Mouse (Mus musculus) cerebellum, postnatal 10 days (tissue): ENCODE data around the gene Tas1r2.

Experiments used
- DNase-seq, 2 experiments: peaks; one replicate each; pipeline ENCODE4 v3.0.0; 2021; ENCODE audit warnings: mixed read lengths in 2 of 2

The Tas1r2 gene

DNA sequence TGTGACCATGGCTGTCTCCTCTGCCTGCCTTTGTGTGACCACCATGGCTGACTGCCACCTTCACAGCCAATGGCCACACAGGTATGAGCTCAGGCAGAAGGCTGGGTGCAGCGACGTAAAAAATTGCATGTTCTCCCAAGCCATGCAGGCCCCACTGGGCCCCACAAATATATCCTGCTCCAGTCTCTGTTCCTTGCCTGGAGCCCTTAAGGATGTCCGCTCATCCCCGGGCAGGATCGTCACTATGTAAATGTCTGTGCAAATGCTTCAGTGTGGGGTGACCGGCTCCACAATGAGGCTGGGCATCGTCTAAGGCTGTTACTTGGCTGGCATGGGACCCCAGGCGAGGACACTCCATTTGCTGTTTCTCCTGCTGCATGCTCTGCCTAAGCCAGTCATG lies at the start of gene Tas1r2:
TSS of gene Tas1r2 (plus strand) at position 301 of the 400 bp plus-strand sequence.
- DNase-seq = no peak

DNA sequence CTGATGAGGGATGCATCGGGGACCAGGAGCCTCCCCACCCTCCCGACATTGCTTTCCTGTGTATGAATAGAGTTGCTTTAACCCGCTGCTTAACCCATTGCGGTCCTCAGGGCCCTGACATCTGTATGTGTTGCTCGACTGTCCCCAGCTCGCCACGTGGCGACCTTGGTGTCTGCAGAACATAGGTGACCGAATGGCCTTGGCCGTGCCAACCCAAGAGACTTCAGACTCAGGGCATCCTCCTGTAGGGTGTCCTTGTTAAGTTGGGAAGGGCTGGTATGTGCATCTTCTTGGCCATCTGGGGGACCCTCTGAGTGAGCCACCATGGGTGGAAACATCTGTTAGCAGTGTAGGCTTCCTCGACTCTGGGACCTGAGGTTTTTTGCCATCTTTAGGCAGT lies 48.1 kb upstream of the Tas1r2 start:
- no peak for DNase-seq

DNA sequence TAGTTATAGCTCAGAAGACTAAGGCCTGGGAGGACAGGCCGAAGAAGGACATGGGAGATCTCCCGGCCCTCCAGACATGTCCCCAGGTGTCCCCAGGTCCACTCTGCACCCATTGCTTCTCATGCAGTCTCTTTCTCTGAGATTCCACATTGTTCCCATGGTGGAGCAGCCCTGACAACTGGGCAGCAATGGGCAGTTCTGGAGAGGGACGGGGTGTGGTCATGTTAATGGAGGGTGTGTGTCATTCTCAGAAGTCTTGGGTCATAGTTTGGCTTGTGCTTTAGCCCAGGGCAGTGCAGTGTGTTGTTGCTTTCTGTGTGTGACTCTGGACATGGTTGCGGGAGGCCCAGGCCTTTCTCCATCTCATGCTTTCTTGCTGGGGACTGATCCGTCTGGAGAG lies 46.6 kb upstream of the Tas1r2 start:
- DNase-seq = no peak

- no peak for DNase-seq
Measured at GRCm38 (mm10) chr4:139608975-139609374, 44.4 kb upstream of the Tas1r2 start.

- peak in 1 of 2 experiments; percentile 10 for DNase-seq
Measured at GRCm38 (mm10) chr4:139610954-139611353, 42.4 kb upstream of the Tas1r2 start.

DNA sequence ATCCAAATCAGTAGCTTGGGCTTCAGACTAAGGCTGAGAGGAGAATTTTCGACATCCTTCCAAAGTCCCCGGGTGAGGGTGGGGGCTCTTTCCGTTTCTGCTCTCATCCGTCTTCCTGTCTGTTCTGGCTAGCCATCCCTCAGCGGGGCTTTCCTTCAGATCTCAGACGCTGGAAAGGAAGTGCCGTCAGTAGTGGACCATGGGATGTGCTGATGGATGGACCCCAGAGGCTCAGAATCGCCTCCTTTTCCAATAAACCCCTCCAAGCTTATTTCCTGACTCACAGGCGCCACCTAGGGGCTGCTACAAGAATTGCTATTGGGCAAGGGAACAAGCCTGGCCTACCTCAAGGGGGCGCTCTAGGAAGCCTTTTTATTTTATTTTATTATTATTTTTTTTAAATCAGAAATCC lies 41.8 kb upstream of the Tas1r2 start:
- peak; percentile 93 to 94 for DNase-seq

DNA sequence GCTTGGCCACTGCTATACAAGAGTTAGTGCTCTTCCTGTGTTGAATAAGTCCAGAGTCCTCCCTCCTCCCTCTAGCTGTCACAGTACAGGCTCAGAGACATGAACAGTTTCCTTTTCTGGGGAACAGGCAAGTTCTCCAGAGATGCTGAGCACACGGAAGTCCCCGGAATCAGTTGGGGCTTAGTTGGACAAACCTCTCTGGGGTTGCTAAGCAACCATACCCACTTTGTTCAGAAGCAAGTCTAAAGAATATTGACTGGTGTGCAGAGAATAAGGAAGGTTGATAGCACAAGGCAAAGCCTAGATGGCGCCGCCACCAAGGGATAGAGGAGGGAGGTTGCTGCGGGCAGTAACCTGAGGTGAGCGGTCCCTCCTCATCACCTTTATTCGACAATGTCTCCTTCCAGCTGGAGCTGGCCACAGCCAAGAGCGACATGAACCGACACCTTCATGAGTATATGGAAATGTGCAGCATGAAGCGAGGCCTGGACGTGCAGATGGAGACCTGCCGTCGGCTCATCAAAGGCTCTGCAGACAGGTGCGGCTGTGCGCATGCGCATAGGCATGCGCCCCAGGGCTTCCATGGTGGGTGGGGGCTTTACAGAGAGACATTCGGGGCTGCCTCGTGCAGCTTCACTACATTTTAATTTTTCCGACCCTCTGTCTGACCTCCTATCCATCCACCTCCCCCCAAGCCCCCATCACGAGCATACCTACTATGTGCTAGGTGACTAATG lies 38.6 kb upstream of the Tas1r2 start:
- DNase-seq = peak in 1 of 2 experiments; percentile 1

GRCm38 (mm10) chr4:139616276-139617000 lies 36.9 kb upstream of the Tas1r2 start:
- DNase-seq = peak in 1 of 2 experiments; percentile 13

GRCm38 (mm10) chr4:139617001-139617364 lies 36.4 kb upstream of the Tas1r2 start:
- DNase-seq = peak; percentile 70 to 81

- DNase-seq = no peak
Measured at GRCm38 (mm10) chr4:139619765-139620164, 33.6 kb upstream of the Tas1r2 start.

DNA sequence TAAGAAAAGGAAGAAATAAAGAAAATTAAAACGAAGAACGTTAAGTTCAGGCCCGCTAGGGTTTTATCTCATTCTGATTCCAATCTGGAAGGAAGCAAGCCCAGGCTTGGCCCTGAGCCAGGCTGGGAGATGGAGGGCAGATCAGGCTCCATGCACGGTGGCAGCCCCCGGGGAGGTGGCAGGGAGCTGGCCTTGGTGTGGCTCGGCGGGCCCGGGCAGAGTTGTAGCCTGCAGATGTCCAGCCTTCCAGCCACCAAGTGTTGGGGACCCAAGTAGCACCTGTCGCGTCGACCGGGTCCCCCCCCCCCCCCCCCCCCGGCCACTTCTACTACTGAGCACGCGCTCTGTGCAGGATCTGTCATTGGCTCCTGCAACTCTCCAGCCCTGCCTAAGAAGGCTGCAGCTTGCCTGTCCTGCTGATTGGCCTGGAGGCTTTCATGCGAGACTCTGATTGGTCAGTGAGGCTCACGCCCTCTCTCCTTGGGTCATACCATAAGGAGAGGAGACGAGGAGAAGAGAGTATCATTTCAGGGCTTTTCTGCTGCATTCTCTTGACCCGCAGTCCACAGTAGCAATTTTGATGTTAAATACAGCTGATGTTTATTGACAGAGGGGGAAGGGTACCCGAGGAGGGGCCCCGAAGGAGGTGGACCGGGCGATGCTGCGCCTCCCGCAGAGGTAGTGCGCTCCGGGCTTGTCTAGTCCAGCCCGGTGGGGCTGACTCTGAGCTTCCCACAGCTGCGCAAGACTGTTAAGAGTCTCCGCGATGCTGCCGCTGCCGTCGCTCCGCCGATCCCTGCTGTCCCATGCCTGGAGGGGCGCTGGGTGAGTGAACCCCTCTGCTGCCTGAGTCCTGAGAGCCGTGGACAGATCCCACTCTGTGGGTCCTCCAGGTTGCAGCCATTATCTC lies 30.7 kb upstream of the Tas1r2 start, which contains the start of gene Aldh4a1:
TSS of gene Aldh4a1 (plus strand) at position 494 of the 910 bp plus-strand sequence.
- DNase-seq = peak; percentile 93 to 95

GRCm38 (mm10) chr4:139623434-139624115 lies 29.8 kb upstream of the Tas1r2 start:
- peak in 1 of 2 experiments; percentile 33 for DNase-seq

- DNase-seq = no peak
Measured at GRCm38 (mm10) chr4:139624116-139624489, 29.2 kb upstream of the Tas1r2 start.

- peak in 1 of 2 experiments; percentile 43 for DNase-seq
Measured at GRCm38 (mm10) chr4:139624706-139625105, 28.6 kb upstream of the Tas1r2 start.

DNA sequence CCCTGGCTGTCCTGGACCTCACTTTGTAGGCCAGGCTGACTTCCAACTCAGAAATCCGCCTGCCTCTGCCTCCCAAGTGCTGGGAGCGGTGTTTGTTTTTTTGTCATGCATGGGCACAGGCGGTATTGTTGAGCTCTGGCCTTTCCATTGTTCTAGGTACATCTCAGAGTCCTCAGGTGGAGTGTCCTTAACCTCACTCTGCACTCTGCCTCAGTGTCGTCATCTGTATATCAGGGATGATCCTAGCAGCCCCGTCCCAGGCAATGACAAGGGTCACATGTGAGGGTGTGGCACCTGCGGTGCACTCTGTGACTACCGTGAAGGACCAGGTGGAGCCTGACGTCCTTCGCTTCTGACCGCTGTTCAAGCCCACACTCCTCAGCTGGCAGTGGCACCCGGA lies 26.0 kb upstream of the Tas1r2 start:
- no peak for DNase-seq

- DNase-seq = no peak
Measured at GRCm38 (mm10) chr4:139630171-139630570, 23.2 kb upstream of the Tas1r2 start.

- DNase-seq = no peak
Measured at GRCm38 (mm10) chr4:139631141-139631540, 22.2 kb upstream of the Tas1r2 start.

DNA sequence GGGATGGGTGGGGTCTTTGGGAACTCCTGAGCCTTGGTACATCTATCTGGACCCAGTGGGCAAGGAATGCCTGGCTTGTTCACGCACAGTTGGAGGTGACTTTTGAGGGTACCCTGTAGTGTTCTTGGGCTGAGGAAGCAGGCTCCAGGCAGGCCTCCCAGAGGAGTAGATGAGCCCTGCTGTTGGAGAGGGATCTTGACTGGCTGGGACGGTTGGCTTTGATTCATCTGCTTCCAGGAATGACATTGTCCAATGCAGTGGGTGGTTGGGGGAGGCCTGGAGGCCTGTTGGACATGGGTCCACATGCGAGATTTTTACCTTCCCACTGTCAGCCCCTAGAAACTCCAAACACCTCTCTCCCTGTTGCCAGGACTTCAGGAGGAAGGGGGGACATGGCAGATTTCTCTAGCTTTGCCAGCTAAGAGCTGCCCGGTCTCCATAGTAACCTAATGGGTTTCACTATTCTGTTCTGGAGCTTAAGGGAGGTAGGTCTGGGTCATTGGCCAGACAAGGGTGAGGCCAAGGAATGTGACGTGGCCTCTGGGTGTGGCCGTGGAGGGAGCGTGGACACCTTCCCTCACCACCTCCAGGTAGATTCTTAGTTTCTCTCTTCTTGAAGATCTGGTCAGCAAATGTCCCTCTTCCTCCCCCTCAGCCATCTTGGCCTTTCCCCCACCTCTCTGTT lies 21.6 kb upstream of the Tas1r2 start:
- no peak for DNase-seq

DNA sequence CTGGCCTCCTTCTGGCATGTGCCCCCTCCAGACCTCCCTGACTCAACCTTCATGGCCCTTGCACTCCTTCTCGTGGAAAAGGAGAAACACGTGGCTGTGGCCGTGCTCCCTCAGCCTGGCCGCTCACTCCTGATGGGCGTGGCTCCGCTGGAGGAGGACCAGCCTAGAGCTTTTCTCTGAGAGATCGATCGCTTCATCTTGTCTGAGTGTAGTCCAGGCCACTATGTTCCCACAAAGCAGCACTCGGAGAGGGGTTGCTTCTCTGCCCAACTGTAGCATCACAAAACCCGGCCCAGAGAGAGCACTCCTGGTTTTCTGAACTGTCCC lies 21.1 kb upstream of the Tas1r2 start:
- no peak for DNase-seq

DNA sequence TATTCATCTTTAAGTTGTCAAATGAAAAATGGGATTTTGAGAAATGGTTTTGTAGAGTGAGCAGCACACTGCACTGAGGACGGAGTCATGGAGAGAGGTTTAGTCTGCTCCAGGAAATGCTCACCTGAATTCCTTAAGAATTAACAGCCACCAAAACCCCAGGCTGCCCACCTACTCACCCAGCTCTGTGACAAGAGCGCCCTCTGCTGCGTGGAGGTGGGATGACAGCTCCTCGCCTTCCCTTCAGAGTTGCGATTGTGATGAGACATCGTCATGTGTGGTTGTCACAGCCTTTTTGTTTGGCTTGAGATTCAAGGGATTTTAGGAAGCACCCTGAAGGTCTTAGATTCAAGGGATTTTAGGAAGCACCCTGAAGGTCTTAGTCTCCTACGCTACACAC lies 17.0 kb upstream of the Tas1r2 start:
- peak; percentile 92 to 95 for DNase-seq

GRCm38 (mm10) chr4:139637847-139638246 lies 15.5 kb upstream of the Tas1r2 start:
- DNase-seq = no peak

GRCm38 (mm10) chr4:139638356-139638755 lies 15.0 kb upstream of the Tas1r2 start:
- no peak for DNase-seq
